12 mouse cellular contexts compared by ENCODE assay signal in the genomic region with DNA sequence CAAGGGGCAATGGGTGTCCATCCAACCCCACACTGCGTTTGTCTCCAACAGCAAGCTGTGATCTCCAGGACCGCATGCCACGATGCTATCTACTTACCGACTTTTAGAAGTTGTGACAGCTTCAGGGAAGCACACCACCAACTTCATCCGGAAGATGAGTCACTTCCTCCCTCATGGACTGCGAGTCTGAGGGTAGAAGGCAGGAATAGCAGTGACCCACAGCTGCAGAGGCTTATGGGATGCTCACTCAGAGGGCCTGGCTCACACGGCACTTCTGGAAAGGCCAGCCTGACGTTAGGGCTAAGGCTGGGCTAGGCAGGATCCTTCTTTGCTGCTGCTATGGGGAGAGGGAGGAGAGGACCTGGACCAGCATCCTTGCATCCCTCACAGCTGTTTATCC. TPM values are rescaled to one million over a fixed set of nuclear protein-coding genes. Genes with fewer than 3 reads are reported as not detected.
A peak's percentile ranks its signal among the peaks of the same experiment; 100 is the strongest.
DNase-seq lines count a peak whose midpoint lies in the region; ATAC-seq and TF ChIP-seq lines count a peak whose summit lies in the region.
"Had no signal": no experiment of that assay in that cellular context is flagged by ENCODE, and none has a peak within 500 bp of the region (broad histone marks: within the 10 kb centered on the region; RNA-seq: fewer than 3 reads in every experiment).

A gene (minus strand): TSS at position 175 of the 400 bp plus-strand sequence.

- no peak for TF ChIP-seq CTCF in cortical plate, adult 2 months (IDR thresholded peaks at IDR 0.05; ENCODE audit: extremely low read depth, insufficient read depth, low read length)

- TF ChIP-seq POLR2A in cortical plate, adult 2 months (IDR thresholded peaks at IDR 0.05; ENCODE audit: extremely low read depth, insufficient read depth, low read length), result no peak

- no peak within 1 kb of the TSS for H3K27ac ChIP-seq in heart, embryonic 10.5 days
- H3K27ac ChIP-seq in cortical plate, adult 2 months (ENCODE audit: insufficient read depth, low read length), result no peak within 1 kb of the TSS
- H3K27ac ChIP-seq in forebrain, embryonic 10.5 days, result no peak within 1 kb of the TSS
- H3K27ac ChIP-seq: embryonic facial prominence, embryonic 13.5 days; limb, embryonic 12.5 days had no signal

- WGBS in heart, embryonic 10.5 days, result 65% methylated on average over 8 of the region's 8 CpGs
- WGBS in forebrain, embryonic 10.5 days, result 80% methylated on average over 8 of the region's 8 CpGs

- intact Hi-C loops in left cerebral cortex, postnatal 36 days (cut with DNase I), result loop anchor here (5.0 kb wide), 2 partner anchors 54 to 86 kb away; no protein-coding TSS in a partner anchor

- peaks cover 29% of the 10 kb centered on the region for H3K4me1 ChIP-seq in heart, embryonic 10.5 days
- peaks cover 71% of the 10 kb centered on the region for H3K4me1 ChIP-seq in megakaryocyte, embryonic 14.5 days
- H3K4me1 ChIP-seq in cortical plate, adult 2 months (ENCODE audit: control insufficient read depth, insufficient read depth, low read length), result peaks cover 7% of the 10 kb centered on the region
- H3K4me1 ChIP-seq in forebrain, embryonic 10.5 days, result peaks cover 27% of the 10 kb centered on the region

- peaks cover 20% of the 10 kb centered on the region for H3K27me3 ChIP-seq in heart, embryonic 10.5 days (ENCODE audit: insufficient read depth, poor library complexity, severe bottlenecking)
- peaks cover 52% of the 10 kb centered on the region for H3K27me3 ChIP-seq in megakaryocyte, embryonic 14.5 days (replicated peaks)
- 0 out of 2 replicates have a peak, but pooled peaks cover 9% of the 10 kb centered on the region for H3K27me3 ChIP-seq in forebrain, embryonic 10.5 days (ENCODE audit: poor library complexity, severe bottlenecking)

- H3K36me3 ChIP-seq in heart, embryonic 10.5 days, result no peaks in the 10 kb centered on the region
- H3K36me3 ChIP-seq in megakaryocyte, embryonic 14.5 days (replicated peaks; ENCODE audit: low read length), result no peaks in the 10 kb centered on the region
- no peaks in the 10 kb centered on the region for H3K36me3 ChIP-seq in forebrain, embryonic 10.5 days (replicated peaks)
- H3K36me3 ChIP-seq: embryonic facial prominence, embryonic 13.5 days; limb, embryonic 12.5 days had no signal

- peak; percentile 59 to 68 for DNase-seq in heart, adult 9 months (ENCODE audit: low spot score in 2 of 2)
- no peak for DNase-seq in heart, embryonic 10.5 days (ENCODE audit: low spot score)
- DNase-seq in left cerebral cortex, postnatal 36 days (ENCODE audit: low spot score in 2 of 2), result no peak
- no peak for DNase-seq in forebrain, embryonic 10.5 days (ENCODE audit: extremely low spot score, low spot score)
- DNase-seq in retina, postnatal 1 day, result no peak

- no peak within 1 kb of the TSS for H3K4me3 ChIP-seq in heart, embryonic 10.5 days
- peak within 1 kb of the TSS; percentile 9 for H3K4me3 ChIP-seq in megakaryocyte, embryonic 14.5 days (replicated peaks)
- no peak within 1 kb of the TSS for H3K4me3 ChIP-seq in cortical plate, adult 2 months (ENCODE audit: insufficient read depth, low read length)
- no peak within 1 kb of the TSS for H3K4me3 ChIP-seq in forebrain, embryonic 10.5 days
- H3K4me3 ChIP-seq: embryonic facial prominence, embryonic 13.5 days; limb, embryonic 12.5 days; myocyte had no signal

- no peak for ATAC-seq in megakaryocyte, adult 5-6 weeks (ENCODE audit: poor library complexity, severe bottlenecking)
- ATAC-seq: forebrain, postnatal 0 days had no signal

- no peaks in the 10 kb centered on the region for H3K9me3 ChIP-seq in heart, embryonic 10.5 days
- H3K9me3 ChIP-seq in megakaryocyte, embryonic 14.5 days, result no peaks in the 10 kb centered on the region
- no peaks in the 10 kb centered on the region for H3K9me3 ChIP-seq in forebrain, embryonic 10.5 days
- H3K9me3 ChIP-seq: embryonic facial prominence, embryonic 13.5 days; limb, embryonic 12.5 days had no signal

RNA-seq across cellular contexts. Expression of the gene that starts here (rescaled TPM):
- polyA plus RNA-seq in heart, embryonic 10.5 days (2016; fragmentation: Nextera tagmentation; extraction: Ambion mirVana), result 0.39 and 0.44 TPM in 2 replicates
- 4.3 TPM in 1 of 2 replicates, not detected in the other for polyA plus RNA-seq in megakaryocyte, embryonic 14.5 days (2012; ENCODE audit: insufficient read depth, low replicate concordance)
- 0.16 TPM in 1 of 2 replicates, not detected in the other for total RNA-seq in megakaryocyte, adult 5-6 weeks (2015)
- 0.11 and 1.5 TPM in 2 replicates for total RNA-seq in megakaryocyte, adult 5-6 weeks (2017)
- 17.4 and 18.0 TPM in 2 replicates for polyA plus RNA-seq in cortical plate, adult 2 months (2012; rRNA removed)
- 10 to 100 TPM; 11.7 to 14.2 TPM for total RNA-seq in left cerebral cortex, postnatal 36 days (2021)
- 1.6 and 2.0 TPM in 2 replicates for polyA plus RNA-seq in forebrain, embryonic 10.5 days (2016; fragmentation: Nextera tagmentation; extraction: Ambion mirVana)

Comparison
In these comparisons a context has a peak if more than half of its experiments do, and no peak if none do; other contexts are left out.
1. RNA of the gene that starts here (total RNA-seq): 11.7 to 14.2 TPM in left cerebral cortex, postnatal 36 days; 0.11 to 1.5 TPM in megakaryocyte, adult 5-6 weeks; every median in the first group is over 4 times any median in the second.
2. DNase-seq: peak in heart, adult 9 months (2 of 2); none in heart, embryonic 10.5 days (single experiment), left cerebral cortex, postnatal 36 days (0 of 2), forebrain, embryonic 10.5 days (single experiment) and retina, postnatal 1 day (single experiment).